Mouse (Mus musculus): ENCODE data around the gene Bank1.

The Bank1 gene

DNA sequence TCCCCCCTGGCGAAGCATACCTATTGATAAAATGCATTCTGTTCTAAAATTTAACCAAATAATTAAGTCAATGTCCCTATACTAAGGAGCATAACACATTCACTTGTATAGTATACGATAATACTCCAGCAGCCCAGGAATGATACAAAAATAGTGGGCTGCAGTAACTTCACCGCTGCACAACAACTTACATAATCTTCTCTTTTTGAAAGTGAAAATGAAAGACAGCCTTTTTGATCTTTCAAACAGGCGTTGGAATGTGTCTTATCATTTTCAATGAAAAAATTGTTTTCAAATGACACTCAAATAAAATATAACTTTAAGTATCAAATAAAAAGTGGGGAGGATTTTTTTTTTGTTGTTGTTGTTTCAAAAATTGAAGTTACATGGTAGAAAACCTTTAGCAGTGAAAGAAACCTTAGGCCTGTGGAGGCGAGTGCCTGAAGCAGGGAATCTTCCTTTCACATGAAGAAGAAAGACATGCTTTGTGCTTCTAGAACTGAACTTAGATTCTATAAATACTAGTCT, 224.8 kb downstream of the Bank1 start:
- no peak for DNase-seq

GRCm38 (mm10) chr3:136100292-136100691, 225.6 kb downstream of the Bank1 start:
- DNase-seq, result no peak

- peak in 1 of 2 experiments; percentile 11 for DNase-seq
These were observed 238.8 kb downstream of the Bank1 start for GRCm38 (mm10) chr3:136086948-136087660.

DNA sequence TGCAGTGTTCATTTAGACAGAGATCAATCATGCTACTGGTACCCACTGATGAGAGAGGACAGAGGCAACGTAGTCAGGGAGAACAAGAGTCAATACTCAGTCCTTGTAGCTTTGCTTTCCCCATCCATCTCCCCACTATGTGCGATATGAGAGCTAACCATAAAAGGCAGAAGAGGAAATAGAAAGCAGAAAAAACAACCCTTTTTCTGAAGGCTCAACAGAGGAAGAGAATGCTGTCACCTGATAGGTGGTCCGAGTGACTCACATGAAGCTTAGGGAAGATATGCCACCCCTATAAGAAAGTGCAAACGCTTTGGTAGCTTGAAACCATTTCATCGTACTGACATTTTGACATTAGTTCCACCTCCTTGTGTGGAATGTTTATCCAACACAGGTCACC, 239.4 kb downstream of the Bank1 start:
- no peak for DNase-seq

GRCm38 (mm10) chr3:136085077-136085476, 240.8 kb downstream of the Bank1 start:
- no peak for DNase-seq

DNA sequence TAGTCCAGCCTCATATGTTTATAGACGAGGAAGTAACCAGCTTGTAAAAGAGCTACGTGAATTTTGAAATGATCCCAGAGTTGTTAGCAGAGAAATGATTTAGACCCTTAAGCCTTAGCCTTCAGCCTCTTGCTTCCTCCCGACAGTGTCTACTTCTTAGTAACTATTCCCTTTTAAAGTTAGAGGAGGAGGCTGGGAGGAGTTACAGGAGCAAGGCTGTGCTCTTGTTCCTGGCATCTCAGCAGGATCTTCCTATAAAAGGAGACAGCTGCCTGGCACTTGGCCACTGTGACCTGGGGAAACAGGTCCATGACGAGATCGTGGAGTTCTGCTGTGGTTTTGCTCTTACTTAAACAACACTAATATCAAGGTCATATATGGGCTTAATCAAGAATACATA, 241.8 kb downstream of the Bank1 start:
- DNase-seq, result peak in 1 of 2 experiments; percentile 7

DNA sequence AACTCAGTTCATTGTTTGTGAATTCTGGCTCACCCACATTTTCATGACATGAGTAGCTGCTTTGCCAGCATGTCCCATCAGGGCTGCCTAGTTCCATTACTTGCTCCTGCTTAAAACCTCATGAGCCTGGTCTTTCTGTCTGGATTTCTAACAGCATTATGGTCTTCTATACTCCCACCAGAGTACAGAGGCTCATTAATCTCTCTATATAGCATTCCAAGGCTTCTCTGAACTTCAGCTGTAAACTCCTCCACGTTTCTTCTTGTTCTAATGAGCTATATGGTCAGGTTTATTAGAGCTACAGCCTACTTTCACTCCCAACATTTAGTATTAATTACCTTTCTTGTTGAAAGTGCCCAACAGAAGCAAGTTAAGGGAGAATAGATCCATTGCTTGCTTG, 244.6 kb downstream of the Bank1 start:
- no peak for DNase-seq

DNA sequence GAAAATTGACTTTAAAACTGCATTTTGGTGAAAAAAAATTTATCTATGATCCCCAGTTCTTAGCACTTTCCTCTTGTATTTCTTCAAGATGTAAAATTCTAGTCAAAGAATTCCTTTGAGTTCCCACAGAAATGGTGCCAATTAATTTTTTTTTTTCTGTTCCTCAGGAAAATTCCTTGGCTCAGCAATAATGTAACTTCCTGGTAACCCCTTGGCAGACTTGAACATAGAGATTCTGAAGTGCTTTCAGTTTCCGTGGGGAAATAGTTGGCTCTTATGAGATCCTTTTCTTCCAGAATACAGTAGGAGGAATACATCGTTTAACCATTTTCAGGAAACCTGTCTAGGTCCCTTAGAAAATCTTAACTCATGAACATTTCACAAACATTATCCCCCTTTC, 247.3 kb downstream of the Bank1 start:
- no peak for DNase-seq

- DNase-seq, result no peak
These were observed 255.5 kb downstream of the Bank1 start for GRCm38 (mm10) chr3:136070394-136070793.

GRCm38 (mm10) chr3:136061907-136062306, 264.0 kb downstream of the Bank1 start:
- DNase-seq, result no peak

DNA sequence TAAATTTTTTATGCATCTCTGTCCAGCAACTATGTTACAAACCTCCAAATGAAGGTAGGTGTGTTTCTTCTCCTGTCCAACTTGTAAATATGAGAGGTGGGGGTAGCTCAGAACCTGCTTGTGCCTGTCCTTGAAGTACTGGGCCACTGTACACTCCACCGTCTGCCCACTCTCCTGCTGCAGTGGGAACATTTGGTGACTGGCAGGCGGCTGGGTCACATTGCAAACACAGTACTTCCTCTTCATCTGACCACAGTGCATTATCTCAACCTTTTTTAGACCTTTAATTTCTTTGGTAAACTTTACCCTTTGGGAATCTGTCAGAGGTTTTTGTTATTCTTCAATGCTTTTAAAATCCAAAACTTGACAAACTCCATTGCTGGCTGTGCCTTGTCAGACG, 275.2 kb downstream of the Bank1 start:
- DNase-seq, result no peak

DNA sequence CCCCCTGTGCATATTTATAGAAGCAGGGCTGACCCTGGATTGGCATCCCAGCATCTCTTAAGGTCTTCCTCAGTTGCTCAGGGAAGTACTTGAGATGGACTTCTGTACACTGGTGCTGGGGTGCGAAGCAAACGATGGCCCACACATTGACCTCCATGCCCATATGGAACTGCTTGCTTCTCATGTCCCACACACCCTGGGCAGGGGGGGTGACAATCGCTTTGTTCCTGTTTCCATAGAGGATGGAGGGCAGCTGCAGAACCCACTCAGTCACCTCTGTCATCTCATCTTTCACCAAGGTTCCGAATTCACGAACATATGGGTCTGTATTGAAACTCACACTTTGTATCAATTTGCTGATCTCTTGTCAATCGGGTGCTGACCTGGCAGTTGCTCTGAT, 275.7 kb downstream of the Bank1 start:
- DNase-seq, result no peak

DNA sequence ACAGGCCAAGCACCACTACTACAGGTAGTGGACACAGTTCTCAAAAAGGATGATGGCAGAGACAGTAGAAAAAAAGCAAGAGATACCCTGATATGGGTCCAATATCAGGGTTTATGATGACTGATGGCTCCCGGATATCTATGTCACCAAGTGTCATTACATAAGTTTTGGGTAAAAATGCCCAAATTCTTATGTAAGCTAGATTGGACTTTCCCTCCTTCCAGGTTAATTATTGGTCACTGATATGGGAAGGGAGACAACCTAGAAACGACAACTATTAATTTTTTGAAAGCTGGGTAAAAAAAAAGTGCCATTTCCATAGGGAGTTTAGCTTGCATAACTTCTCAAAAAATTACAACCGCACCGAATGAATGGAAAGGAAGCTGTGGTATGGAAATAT, 277.8 kb downstream of the Bank1 start:
- no peak for DNase-seq

- DNase-seq, result no peak
These were observed 280.5 kb downstream of the Bank1 start for GRCm38 (mm10) chr3:136045381-136045780.

GRCm38 (mm10) chr3:136040041-136040440, 285.8 kb downstream of the Bank1 start:
- no peak for DNase-seq

- no peak for DNase-seq
These were observed 286.4 kb downstream of the Bank1 start for GRCm38 (mm10) chr3:136039446-136039845.

GRCm38 (mm10) chr3:136037254-136037653, 288.6 kb downstream of the Bank1 start:
- no peak for DNase-seq

DNA sequence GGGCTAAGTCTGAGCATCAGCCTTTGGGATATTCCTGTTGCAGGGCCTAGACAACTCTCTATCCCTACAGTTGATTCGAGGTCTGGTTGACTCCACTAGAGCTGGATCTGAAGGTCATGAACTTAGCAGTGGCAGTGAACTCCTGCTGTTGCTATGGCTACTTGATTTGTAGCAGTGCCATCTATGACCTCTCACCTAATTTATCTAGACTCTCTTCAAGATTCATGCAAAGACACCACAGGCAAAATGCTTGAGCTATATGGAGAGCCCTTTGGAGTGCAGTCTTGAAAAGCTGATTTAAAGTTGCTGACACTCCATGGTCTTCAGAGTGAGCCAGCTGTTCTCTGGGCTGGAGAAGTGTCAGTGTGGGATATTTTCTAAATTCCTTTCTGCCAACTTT, 290.1 kb downstream of the Bank1 start:
- DNase-seq, result no peak

GRCm38 (mm10) chr3:136024876-136025275, 301.0 kb downstream of the Bank1 start:
- no peak for DNase-seq

DNA sequence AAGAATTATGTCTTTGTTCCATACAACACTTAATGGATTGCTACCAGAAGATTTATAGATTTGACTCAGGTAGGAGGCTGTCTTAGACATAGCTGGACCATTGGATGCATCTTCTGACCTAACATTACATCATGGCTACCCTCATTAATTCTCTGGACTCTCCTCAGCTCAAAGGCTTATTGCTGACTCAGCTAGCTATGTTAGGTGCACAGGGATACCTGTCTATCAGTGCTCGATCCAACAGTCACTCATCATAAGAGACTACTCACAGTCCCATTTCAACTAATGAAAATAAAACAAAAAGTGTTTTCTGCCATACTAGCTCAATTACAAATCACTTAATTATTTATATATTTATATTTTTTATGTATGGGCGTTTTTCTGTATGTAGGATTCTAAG, 308.3 kb downstream of the Bank1 start:
- DNase-seq, result no peak

- DNase-seq, result no peak
These were observed 315.2 kb downstream of the Bank1 start for GRCm38 (mm10) chr3:136010616-136011015.

DNA sequence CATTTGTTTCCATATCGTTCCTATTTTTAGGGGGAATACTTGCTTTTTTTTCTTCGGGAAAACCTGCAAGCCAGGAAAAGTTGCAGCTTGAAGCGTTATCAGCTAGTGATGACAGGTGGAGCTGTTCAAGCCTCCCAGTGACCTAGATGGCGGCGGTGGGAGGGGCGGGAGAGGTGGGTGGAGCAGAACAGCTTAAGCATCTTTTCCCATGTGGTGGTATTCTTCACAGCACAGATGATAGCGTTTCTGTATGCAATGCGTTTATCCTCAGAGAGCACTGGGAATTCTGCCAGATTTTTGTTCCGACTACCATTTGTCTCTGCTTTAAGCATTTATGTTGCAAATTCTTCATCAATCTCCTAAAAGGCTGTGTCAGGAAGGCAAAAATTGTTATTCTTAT, 318.0 kb downstream of the Bank1 start:
- peak; percentile 64 to 70 for DNase-seq

DNA sequence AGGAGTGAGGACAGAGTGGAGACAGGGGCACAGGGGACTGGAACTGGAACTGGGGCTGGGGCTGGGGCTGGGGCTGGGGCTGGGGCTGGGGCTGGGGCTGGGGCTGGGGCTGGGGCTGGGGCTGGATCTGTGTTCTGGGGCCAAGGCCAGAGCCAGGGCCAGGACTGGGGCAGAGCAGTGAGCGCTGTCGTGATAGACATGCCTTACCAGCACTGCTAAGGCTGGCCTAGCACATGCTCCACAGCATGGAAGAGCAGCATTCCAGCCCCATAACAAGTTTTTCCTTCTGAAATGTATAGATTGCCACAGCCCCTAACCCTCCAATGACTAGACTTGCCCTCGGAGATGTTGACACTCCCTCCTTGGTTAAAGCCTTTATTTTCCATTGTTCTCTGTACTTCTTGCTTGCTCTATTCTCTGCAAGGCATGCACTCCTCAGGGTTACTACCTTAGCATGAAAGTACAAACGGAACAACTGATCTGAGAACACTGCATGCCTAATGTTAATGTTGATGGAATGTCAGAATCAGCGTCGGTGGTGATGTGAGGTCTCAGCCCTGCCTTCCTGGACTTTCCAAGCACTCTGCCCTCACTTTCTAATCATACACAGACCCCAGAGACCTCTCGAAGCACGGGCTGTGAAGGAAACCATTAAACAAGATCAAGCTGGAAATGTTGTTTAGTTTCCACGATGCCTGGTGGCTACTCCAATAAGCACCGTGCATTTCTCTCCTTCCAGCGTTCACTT, 318.6 kb downstream of the Bank1 start:
- DNase-seq, result peak in 1 of 2 experiments; percentile 10
